Mouse (Mus musculus) naive thymus-derived CD4-positive, alpha-beta T cell, adult 2 months (primary cell): ENCODE measurements at regions not wholly inside any gene's neighbourhood (a gene's known extent, or its start where the extent isn't known, plus 50 kb on each side); places are given as distances from the start of the nearest gene placed in this dataset.
"Not testable (repeated sequence)": the region's sequence is repeated elsewhere in the genome, so short reads cannot be mapped to it uniquely, and the experiment has no call there.

Experiments used
- DNase-seq: peaks from one replicate; pipeline ENCODE4 v3.0.0-alpha.2; 2011; ENCODE audit warnings: low read depth

GRCm38 (mm10) chr15:53984006-53984405 lies 99.3 kb downstream of the Gm7489 start:
- DNase-seq, result not testable (repeated sequence)

DNA sequence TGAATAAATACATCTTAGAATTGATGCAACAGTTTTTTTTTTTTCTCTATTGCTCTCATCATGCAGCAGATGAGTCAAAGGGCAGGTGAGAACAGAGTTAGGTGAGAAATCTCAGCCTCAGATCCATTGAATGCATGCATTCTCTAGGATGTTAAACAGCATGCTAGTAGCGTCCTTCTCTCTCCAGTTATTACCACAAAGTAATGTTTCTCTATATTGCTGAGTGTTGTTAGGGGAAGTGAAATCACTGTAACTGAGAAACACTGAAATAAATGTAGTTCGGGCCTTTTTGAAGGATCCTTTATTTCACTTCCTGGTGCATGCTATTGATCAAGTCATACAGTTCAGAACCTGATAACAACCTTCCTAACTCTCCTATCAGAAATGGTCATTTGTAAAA lies 105.2 kb downstream of the Gm7489 start:
- DNase-seq, result no peak

- no peak for DNase-seq
Measured at GRCm38 (mm10) chr15:53995199-53995868, 110.6 kb downstream of the Gm7489 start.

- no peak for DNase-seq
Measured at GRCm38 (mm10) chr15:53998600-53999290, 114.0 kb downstream of the Gm7489 start.

DNA sequence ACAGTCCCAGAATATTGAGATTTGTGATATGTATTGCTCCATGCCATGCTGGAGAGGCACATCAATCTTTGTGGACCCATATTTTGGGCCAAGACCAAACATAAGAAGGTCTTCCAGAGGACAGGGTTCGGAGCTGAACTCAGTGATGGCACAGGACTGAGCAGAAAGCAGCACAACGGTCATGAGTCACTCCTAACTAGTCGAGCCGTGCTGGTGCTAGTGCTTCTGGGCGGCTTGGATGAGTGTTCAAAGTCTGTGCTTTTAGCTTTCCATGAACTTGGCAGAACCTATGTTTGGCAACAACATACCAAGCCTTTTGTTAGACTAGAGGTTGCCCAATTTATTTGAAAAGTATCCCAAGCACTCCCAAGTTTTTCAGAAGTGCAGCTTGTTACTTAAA lies 149.1 kb downstream of the Gm7489 start:
- no peak for DNase-seq

DNA sequence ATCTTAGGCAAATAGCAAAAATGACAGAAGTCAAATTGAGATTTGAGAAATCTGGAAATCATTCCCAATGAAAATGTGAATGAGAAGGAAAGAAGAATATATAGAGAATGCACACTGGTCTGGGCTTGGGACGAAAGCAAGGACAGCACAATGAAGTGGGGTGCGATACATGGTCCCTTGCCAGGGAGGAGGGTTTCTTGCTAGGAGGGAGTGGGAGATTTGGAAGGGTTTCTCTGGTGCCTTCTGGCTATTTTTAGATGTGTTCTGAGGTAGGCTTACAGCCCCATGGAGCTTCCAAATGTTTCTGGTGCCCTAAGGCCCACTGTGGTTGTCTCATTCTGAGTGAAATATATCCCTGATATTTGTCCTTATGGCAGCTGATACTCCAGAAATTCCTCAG lies 166.0 kb downstream of the Gm7489 start:
- no peak for DNase-seq

- peak; percentile 7 for DNase-seq
Measured at GRCm38 (mm10) chr15:54070005-54070634, 185.4 kb downstream of the Gm7489 start.

- no peak for DNase-seq
Measured at GRCm38 (mm10) chr15:54071732-54072131, 187.0 kb downstream of the Gm7489 start.

GRCm38 (mm10) chr15:54091301-54091700 lies 206.6 kb downstream of the Gm7489 start:
- no peak for DNase-seq

DNA sequence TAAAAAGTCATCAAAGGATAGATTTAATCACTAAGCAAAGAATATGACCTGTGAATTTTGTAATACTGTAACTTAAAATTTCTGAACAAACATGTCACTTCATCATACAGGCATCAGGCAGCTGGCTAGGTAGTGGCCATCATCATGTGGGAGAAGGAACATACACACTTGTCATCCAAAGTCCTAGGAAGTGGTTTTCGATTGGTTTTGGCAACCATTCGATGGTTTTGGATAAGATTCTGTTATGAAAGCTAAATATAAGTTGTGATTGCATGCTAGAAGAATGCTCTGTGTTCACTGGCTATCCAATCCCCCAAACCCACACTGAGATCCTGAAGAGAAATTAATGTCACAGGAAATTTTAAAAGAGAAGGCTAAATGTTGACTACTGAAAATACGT lies 207.7 kb downstream of the Gm7489 start:
- DNase-seq, result no peak

DNA sequence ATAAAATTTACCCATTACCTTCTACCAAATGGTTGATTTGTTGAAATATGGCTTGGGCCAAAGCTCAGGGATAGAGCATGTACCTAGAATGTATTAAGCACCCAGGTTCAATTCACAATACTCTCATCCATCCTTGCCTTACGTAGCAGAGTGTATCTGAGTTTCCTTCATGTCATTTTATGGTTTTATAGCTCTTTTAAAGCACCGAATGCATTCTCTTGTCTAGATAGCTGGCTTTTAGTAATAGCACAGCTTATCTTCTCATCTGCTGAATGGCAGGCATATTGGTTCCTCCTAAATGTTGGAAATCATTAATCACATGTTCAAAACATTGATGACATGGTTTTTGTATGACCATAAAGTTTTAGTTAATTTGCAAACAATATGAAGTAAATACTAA lies 212.8 kb downstream of the Gm7489 start:
- no peak for DNase-seq

- no peak for DNase-seq
Measured at GRCm38 (mm10) chr15:54112406-54112805, 227.7 kb downstream of the Gm7489 start.

DNA sequence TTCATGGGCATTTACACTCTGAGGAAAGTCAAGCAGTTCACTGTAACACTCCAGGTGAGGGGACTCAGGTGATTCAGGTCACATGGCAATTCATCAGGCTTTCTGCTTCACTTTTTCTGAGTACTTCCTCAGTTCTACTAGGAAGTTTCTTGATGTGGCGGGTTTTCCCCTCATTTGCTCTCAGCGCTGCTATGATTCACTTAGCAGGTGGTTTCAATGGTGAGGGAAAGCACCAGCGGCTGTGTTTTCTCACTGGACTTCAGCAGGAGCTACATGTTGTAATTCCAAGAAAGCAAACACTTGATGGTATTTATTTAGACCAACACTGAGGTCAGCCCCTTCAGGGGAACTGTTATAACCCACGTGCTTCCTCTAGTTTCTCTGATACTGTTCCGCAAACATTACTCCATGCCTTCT lies 229.4 kb downstream of the Gm7489 start:
- no peak for DNase-seq

- DNase-seq, result no peak
Measured at GRCm38 (mm10) chr15:54117967-54118538, 233.3 kb downstream of the Gm7489 start.

DNA sequence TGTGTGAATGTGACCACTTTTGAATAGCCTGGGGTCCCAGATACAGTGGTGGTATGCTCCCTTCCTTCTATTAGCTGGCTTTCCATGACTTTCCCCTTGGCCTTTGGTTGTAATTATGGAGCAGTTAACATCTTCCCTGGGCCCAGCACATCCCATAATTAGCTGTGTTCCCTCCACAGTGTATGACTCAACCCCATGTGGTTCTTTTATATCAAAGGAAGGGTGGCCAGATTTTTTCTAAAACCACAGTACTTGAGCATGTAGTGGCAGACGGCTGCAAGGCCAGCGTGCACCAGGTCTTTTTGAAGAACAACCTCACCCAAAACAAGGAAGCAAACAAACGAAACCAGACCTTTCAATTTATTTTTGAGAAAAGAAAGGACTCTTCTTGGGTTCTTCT lies 235.8 kb downstream of the Gm7489 start:
- no peak for DNase-seq

DNA sequence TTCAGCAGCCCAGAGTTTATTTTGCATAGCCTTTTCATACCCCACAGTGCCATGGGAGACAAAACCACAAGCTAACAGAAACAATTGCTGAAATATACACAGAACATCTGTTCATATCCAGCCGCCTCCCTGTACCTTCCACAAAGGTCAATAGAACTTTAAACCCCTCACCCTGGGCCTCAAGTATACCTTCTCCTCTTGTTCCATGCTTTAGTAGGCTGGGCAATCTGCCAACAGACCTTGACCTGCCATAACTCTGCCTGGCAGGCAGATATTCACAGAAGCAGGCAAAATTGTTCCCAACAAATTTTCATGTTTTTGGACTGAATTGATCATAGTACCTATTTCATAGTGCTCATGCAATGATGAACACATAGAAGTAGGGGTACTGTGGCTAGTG lies 279.6 kb downstream of the Gm7489 start:
- DNase-seq, result no peak

- no peak for DNase-seq
Measured at GRCm38 (mm10) chr15:54167842-54168361, 283.2 kb downstream of the Gm7489 start.

- DNase-seq, result no peak
Measured at GRCm38 (mm10) chr15:54177221-54177620, 292.5 kb downstream of the Gm7489 start.

DNA sequence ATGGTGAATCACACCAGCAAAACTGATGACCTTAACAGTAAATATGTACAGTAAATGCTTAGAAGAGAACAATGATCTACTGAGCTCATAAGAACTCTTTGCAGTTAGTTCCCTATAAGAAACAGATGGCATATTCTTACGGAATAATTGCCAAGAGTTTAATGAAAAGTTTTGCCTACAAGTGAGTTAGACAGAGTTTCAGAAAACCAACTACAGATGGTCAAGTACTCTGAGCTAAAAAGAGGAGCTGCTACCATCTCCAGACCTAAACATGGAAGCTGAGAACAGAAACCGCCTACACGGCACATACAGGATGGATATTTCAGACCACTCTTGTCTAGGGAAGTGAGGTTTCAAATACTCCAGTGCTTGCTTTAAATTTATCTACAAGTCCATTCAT lies 293.1 kb downstream of the Gm7489 start:
- no peak for DNase-seq
